Mouse (Mus musculus): Measurements from ENCODE around the gene Cacnb4.

Gene Cacnb4

GRCm38 (mm10) chr2:52567421-52567820, 109.2 kb downstream of the Cacnb4 start:
- no peak for DNase-seq (ENCODE audit: low read depth)

- DNase-seq (ENCODE audit: low read depth): no peak
Measured at GRCm38 (mm10) chr2:52563277-52563676, 113.4 kb downstream of the Cacnb4 start.

GRCm38 (mm10) chr2:52562356-52562755, 114.3 kb downstream of the Cacnb4 start:
- no peak for DNase-seq (ENCODE audit: low read depth)

- DNase-seq (ENCODE audit: low read depth): no peak
Measured at GRCm38 (mm10) chr2:52561137-52561536, 115.5 kb downstream of the Cacnb4 start.

GRCm38 (mm10) chr2:52560266-52560665, 116.4 kb downstream of the Cacnb4 start:
- DNase-seq (ENCODE audit: low read depth): no peak

GRCm38 (mm10) chr2:52558411-52558810, 118.2 kb downstream of the Cacnb4 start:
- DNase-seq (ENCODE audit: low read depth): no peak

- DNase-seq (ENCODE audit: low read depth): no peak
Measured at GRCm38 (mm10) chr2:52557503-52558275, 118.9 kb downstream of the Cacnb4 start.

- DNase-seq (ENCODE audit: low read depth): no peak
Measured at GRCm38 (mm10) chr2:52556961-52557326, 119.7 kb downstream of the Cacnb4 start.

- no peak for DNase-seq (ENCODE audit: low read depth)
Measured at GRCm38 (mm10) chr2:52556298-52556960, 120.2 kb downstream of the Cacnb4 start.

GRCm38 (mm10) chr2:52548401-52548800, 128.2 kb downstream of the Cacnb4 start:
- no peak for DNase-seq (ENCODE audit: low read depth)

GRCm38 (mm10) chr2:52547331-52547730, 129.3 kb downstream of the Cacnb4 start:
- DNase-seq (ENCODE audit: low read depth): no peak

- DNase-seq (ENCODE audit: low read depth): no peak
Measured at GRCm38 (mm10) chr2:52544527-52544926, 132.1 kb downstream of the Cacnb4 start.

- no peak for DNase-seq (ENCODE audit: low read depth)
Measured at GRCm38 (mm10) chr2:52541068-52541467, 135.6 kb downstream of the Cacnb4 start.

GRCm38 (mm10) chr2:52539318-52539717, 137.3 kb downstream of the Cacnb4 start:
- DNase-seq (ENCODE audit: low read depth): no peak

- DNase-seq (ENCODE audit: low read depth): no peak
Measured at GRCm38 (mm10) chr2:52537645-52538044, 139.0 kb downstream of the Cacnb4 start.

- no peak for DNase-seq (ENCODE audit: low read depth)
Measured at GRCm38 (mm10) chr2:52537155-52537554, 139.5 kb downstream of the Cacnb4 start.

- no peak for DNase-seq (ENCODE audit: low read depth)
Measured at GRCm38 (mm10) chr2:52536511-52536910, 140.1 kb downstream of the Cacnb4 start.

- no peak for DNase-seq (ENCODE audit: low read depth)
Measured at GRCm38 (mm10) chr2:52533696-52534095, 142.9 kb downstream of the Cacnb4 start.

GRCm38 (mm10) chr2:52530521-52530920, 146.1 kb downstream of the Cacnb4 start:
- no peak for DNase-seq (ENCODE audit: low read depth)

GRCm38 (mm10) chr2:52529245-52529644, 147.4 kb downstream of the Cacnb4 start:
- DNase-seq (ENCODE audit: low read depth): no peak

GRCm38 (mm10) chr2:52525876-52526592, 150.6 kb downstream of the Cacnb4 start:
- DNase-seq (ENCODE audit: low read depth): no peak

GRCm38 (mm10) chr2:52523056-52523715, 153.4 kb downstream of the Cacnb4 start:
- DNase-seq (ENCODE audit: low read depth): no peak
